Mouse (Mus musculus): ENCODE measurements at regions not wholly inside any gene's neighbourhood (a gene's known extent, or its start where the extent isn't known, plus 50 kb on each side); places are given as distances from the start of the nearest gene placed in this dataset.

DNA sequence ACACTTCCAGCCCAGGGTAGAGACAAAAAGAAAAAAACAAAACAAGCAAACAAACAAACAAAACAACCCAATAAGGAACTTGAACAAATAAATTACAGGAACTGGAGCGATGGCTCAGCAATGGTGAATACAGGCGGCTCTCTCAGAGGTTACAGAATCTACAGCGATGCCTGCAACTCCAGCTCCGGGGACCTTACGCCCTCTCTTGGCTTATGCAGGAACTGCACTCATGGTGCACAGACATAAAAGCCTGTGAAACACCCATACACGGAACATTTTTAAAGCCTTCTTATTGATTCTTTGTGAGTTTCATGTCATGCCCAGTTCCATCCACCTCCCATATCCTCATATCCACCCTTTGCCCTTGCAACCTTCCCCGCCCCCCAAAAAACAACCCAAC, 78.6 kb downstream of the Amer2 start:
- TF ChIP-seq GATA1 (IDR thresholded peaks at IDR 0.05; ENCODE audit: low read length) (no peak), TAL1 (IDR thresholded peaks at IDR 0.05; ENCODE audit: low read length) (no peak)

Data from erythroblast, embryonic 14.5 days (primary cell).